Mouse (Mus musculus) R1 (cell line): ENCODE measurements around the gene Csf2rb.
"Not testable (repeated sequence)": the region's sequence is repeated elsewhere in the genome, so short reads cannot be mapped to it uniquely, and the experiment has no call there.

Experiments
- DNase-seq: peaks from one replicate; pipeline ENCODE4 v3.0.0-alpha.2; 2018; ENCODE audit warnings: low read depth, low spot score

Csf2rb gene

GRCm38 (mm10) chr15:78327753-78328341 lies 2.3 kb downstream of the Csf2rb start:
- DNase-seq, result not testable (repeated sequence)

DNA sequence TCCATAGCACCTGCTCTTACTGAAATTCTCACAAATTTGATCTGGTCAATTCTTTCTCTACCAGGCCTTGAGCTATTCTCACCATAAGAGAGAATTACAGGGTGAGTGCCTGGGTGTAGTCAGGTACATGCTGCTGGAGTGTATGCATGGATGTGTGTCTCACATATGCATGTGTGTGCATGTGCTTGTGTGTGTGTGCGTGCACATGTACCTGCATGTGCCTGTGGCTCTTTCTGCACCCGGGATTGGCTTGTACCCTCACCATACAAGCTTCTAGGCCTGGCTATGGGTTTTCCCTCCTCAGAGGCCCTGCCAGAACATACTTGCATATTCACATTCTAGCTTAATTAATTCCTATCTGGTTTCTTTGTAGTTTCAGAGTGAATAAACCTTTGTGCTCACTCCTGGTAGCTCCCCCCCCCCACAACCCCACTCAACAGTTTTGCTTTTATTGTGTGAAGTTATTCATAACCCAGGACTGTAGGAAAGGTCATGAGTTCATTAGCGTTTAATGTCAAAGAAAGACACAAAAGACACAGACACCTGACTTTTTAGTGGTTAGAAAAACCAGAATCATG lies 3.1 kb downstream of the Csf2rb start:
- DNase-seq, result no peak

GRCm38 (mm10) chr15:78329972-78330371 lies 4.4 kb downstream of the Csf2rb start:
- DNase-seq, result not testable (repeated sequence)

GRCm38 (mm10) chr15:78330706-78331105 lies 5.2 kb downstream of the Csf2rb start:
- no peak for DNase-seq

- no peak for DNase-seq
These were observed 6.2 kb downstream of the Csf2rb start for GRCm38 (mm10) chr15:78331523-78332340.

- DNase-seq, result no peak
These were observed 7.4 kb downstream of the Csf2rb start for GRCm38 (mm10) chr15:78332981-78333380.

- DNase-seq, result no peak
These were observed 8.8 kb downstream of the Csf2rb start for GRCm38 (mm10) chr15:78334380-78334779.

- DNase-seq, result peak; percentile 32
These were observed 14.3 kb downstream of the Csf2rb start for GRCm38 (mm10) chr15:78339627-78340423.

- not testable (repeated sequence) for DNase-seq
These were observed 15.4 kb downstream of the Csf2rb start for GRCm38 (mm10) chr15:78340919-78341318.

DNA sequence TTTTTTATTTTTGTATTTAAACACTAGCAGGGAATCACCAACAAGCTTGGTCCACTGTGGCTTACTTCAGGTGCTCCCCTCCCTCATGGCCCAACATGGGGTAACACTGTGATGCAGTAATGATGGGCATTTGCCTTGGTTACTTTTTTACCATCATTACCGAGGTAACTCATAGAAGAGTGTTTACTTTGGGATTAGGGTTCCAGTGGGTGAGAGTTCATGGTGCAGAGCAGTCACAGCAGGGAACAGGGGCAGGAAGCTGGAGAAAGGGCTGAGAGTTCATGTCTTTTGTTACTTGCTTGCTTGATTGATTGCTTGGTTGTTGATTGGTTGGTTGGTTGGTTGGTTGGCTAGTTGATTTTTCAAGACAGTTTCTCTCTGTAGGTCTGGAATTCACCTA lies 18.1 kb downstream of the Csf2rb start:
- DNase-seq, result no peak

- no peak for DNase-seq
These were observed 19.0 kb downstream of the Csf2rb start for GRCm38 (mm10) chr15:78344567-78344966.

- DNase-seq, result no peak
These were observed 26.1 kb downstream of the Csf2rb start for GRCm38 (mm10) chr15:78351586-78352165.

GRCm38 (mm10) chr15:78354958-78355357 lies 29.4 kb downstream of the Csf2rb start:
- DNase-seq, result peak; percentile 40

DNA sequence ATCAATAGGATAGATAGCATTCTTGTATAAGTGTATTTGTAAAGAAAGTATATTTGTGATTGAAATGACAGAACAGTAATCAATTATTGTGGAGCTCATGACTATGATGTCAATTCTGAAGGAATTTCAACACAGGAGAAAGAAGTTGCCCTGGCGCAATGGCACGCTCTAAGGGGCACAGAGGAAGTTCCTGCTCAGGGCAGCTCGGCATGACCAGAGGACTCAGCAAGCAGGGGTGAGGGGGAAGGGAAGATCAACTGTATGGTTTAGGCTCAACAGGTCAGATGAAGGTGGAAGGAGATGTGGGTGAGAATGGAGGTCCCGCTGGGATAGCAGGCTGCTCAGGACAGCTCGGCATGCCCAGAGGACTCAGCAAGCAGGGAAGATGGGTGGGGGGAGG lies 30.0 kb downstream of the Csf2rb start:
- DNase-seq, result no peak

GRCm38 (mm10) chr15:78365916-78366315 lies 40.4 kb downstream of the Csf2rb start:
- DNase-seq, result no peak

- no peak for DNase-seq
These were observed 41.3 kb downstream of the Csf2rb start for GRCm38 (mm10) chr15:78366875-78367274.

DNA sequence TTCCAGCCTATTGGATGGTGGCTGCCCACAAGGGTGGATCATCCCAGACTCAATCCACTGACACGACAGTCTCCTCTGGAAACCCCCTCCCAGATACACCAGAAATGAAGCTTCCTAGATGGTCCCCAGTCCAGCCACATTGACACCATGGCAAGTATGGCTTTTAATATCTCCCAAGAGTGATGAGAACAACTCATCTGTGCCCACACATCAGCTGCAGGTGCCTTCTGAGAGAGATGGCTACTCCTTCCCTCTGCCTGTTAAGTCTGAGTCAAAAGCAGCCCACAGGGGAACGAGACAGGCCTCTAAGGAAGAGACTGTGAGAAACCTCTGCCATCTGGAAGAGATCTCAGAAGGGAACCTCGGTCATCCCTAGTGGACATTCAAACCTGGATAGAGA lies 42.3 kb downstream of the Csf2rb start:
- DNase-seq, result no peak

GRCm38 (mm10) chr15:78368926-78369346 lies 43.4 kb downstream of the Csf2rb start:
- peak; percentile 44 for DNase-seq

- no peak for DNase-seq
These were observed 44.1 kb downstream of the Csf2rb start for GRCm38 (mm10) chr15:78369641-78370040.

- DNase-seq, result no peak
These were observed 47.2 kb downstream of the Csf2rb start for GRCm38 (mm10) chr15:78372796-78373195.

DNA sequence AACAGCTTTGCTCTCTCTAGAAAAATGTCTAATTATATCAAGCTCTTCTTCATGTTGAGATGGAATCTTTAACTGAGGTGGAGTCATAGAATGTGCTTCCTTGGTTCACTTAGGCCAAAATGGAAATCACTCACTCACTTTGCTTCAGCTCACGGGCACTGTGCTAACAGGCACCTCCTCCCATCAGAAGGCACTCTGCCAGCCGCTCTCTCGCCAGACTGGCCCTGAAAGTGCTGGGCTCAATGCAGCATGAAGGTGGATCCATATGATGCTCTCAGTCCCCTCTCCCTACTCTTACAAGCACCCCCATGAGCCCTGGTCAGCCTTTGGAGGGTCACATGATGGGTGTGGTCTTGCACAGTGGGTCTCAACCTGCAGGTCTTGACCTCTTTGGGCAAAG lies 48.7 kb downstream of the Csf2rb start:
- no peak for DNase-seq

- peak; percentile 61 for DNase-seq
These were observed 52.3 kb downstream of the Csf2rb start for GRCm38 (mm10) chr15:78377859-78378258.
